Comparison of ENCODE assay signal across 25 mouse cellular contexts in the genomic region with DNA sequence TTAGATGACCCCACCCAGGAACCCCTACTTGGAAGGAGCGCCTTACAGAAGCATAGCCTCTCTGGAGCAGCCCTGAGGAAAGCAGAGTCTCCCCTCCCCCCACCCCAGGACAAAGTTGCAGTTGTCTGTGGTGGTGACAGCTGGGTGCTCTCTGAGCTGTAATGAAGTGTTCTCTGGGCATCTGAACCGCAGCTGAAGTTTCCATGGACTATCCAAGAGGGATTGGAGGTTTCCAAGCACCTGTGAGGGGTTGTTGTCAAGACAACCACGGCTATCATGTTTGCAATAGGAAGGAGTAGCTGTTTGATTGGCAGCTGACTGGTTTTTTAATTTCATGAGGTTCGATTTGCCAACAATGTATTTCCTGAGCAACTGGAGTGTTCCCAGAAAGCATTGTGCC. TPM values are rescaled to one million over a fixed set of nuclear protein-coding genes. Genes with fewer than 3 reads are reported as not detected.
DNase-seq lines count a peak whose midpoint lies in the region; ATAC-seq and TF ChIP-seq lines count a peak whose summit lies in the region.
"Had no signal": no experiment of that assay in that cellular context is flagged by ENCODE, and none has a peak within 500 bp of the region (broad histone marks: within the 10 kb centered on the region; RNA-seq: fewer than 3 reads in every experiment).

No protein-coding gene starts in this region.

- no peak for TF ChIP-seq CTCF in intestine, postnatal 0 days (IDR thresholded peaks at IDR 0.05; ENCODE audit: low read depth)

- no peaks in the 10 kb centered on the region for H3K27me3 ChIP-seq in intestine, postnatal 0 days (replicated peaks; ENCODE audit: control insufficient read depth, insufficient read depth, low read length)
- 0 out of 2 replicates have a peak, but pooled peaks cover 3% of the 10 kb centered on the region for H3K27me3 ChIP-seq in intestine, embryonic 15.5 days (replicated peaks)
- no peaks in the 10 kb centered on the region for H3K27me3 ChIP-seq in myocyte (ENCODE audit: control insufficient read depth, insufficient read depth, insufficient read length)
- H3K27me3 ChIP-seq: embryonic facial prominence, embryonic 15.5 days; lung, embryonic 15.5 days; Patski had no signal

- H3K36me3 ChIP-seq in intestine, postnatal 0 days (ENCODE audit: control insufficient read depth, insufficient read depth) = no peaks in the 10 kb centered on the region
- no peaks in the 10 kb centered on the region for H3K36me3 ChIP-seq in intestine, embryonic 15.5 days
- H3K36me3 ChIP-seq in myocyte (ENCODE audit: control insufficient read depth, insufficient read depth) = no peaks in the 10 kb centered on the region
- H3K36me3 ChIP-seq: embryonic facial prominence, embryonic 15.5 days; forebrain, embryonic 12.5 days; lung, embryonic 15.5 days had no signal

- DNase-seq in ES-CJ7 (ENCODE audit: low read depth, low spot score) = peak; percentile 38
- peak; percentile 12 for DNase-seq in adipocyte (ENCODE audit: low spot score)
- no peak for DNase-seq in adrenal gland, adult 2 months
- no peak for DNase-seq in urinary bladder, adult 2 months (ENCODE audit: low spot score)
- DNase-seq: adrenal gland, adult 8-10 months; cerebellum, adult 9-11 months; heart, postnatal 4 days; kidney, postnatal 14 days; right cerebral cortex, postnatal 4 days had no signal

- no peak for TF ChIP-seq POLR2A in myocyte (IDR thresholded peaks at IDR 0.05; ENCODE audit: insufficient read length, low read depth)

- H3K9me3 ChIP-seq in intestine, postnatal 0 days (ENCODE audit: control insufficient read depth) = no peaks in the 10 kb centered on the region
- H3K9me3 ChIP-seq in intestine, embryonic 15.5 days = no peaks in the 10 kb centered on the region
- H3K9me3 ChIP-seq: embryonic facial prominence, embryonic 15.5 days; forebrain, embryonic 12.5 days; lung, embryonic 15.5 days had no signal

- no peaks in the 10 kb centered on the region for H3K4me1 ChIP-seq in intestine, postnatal 0 days (replicated peaks; ENCODE audit: control insufficient read depth, insufficient read depth, low read length)
- H3K4me1 ChIP-seq in intestine, embryonic 15.5 days (replicated peaks) = peaks cover 4% of the 10 kb centered on the region

- no peak overlapping the region for H3K4me3 ChIP-seq in intestine, postnatal 0 days (ENCODE audit: low read depth, low read length)
- no peak overlapping the region for H3K4me3 ChIP-seq in intestine, embryonic 15.5 days (replicated peaks)
- H3K4me3 ChIP-seq in myocyte = no peak overlapping the region
- H3K4me3 ChIP-seq: embryonic facial prominence, embryonic 15.5 days; forebrain, embryonic 12.5 days; lung, embryonic 15.5 days had no signal

- 19% methylated on average over 4 of the region's 4 CpGs for WGBS in intestine, postnatal 0 days
- 33% methylated on average over 4 of the region's 4 CpGs for WGBS in intestine, embryonic 15.5 days

- 0 out of 2 replicates have a peak overlapping the region, but pooled peaks have one; percentile 10 for H3K4me2 ChIP-seq in intestine, postnatal 0 days (replicated peaks; ENCODE audit: low read depth)
- H3K4me2 ChIP-seq in intestine, embryonic 15.5 days (replicated peaks) = no peak overlapping the region
- H3K4me2 ChIP-seq in myocyte (ENCODE audit: low read depth) = peak overlapping the region; percentile 68
- H3K4me2 ChIP-seq: embryonic facial prominence, embryonic 15.5 days; forebrain, embryonic 12.5 days; heart, embryonic 11.5 days; lung, embryonic 15.5 days had no signal

- H3K79me2 ChIP-seq in myocyte (ENCODE audit: control insufficient read depth, insufficient read depth) = no peaks in the 10 kb centered on the region

- H3ac ChIP-seq in myocyte (ENCODE audit: control insufficient read depth, insufficient read length) = no peak overlapping the region

- no peak for ATAC-seq in intestine, postnatal 0 days
- no peak for ATAC-seq in intestine, embryonic 15.5 days
- ATAC-seq: CD4-positive, CD25-positive, alpha-beta regulatory T cell, adult 4 months; intestine, embryonic 16.5 days; Patski had no signal

- H3K9ac ChIP-seq in intestine, postnatal 0 days (ENCODE audit: low read depth, low read length) = no peak overlapping the region
- H3K9ac ChIP-seq in intestine, embryonic 15.5 days = no peak overlapping the region
- H3K9ac ChIP-seq: embryonic facial prominence, embryonic 15.5 days; forebrain, embryonic 12.5 days; lung, embryonic 15.5 days had no signal

- H3K27ac ChIP-seq in intestine, postnatal 0 days (ENCODE audit: low read depth, low read length) = no peak overlapping the region
- no peak overlapping the region for H3K27ac ChIP-seq in intestine, embryonic 15.5 days
- H3K27ac ChIP-seq: embryonic facial prominence, embryonic 15.5 days; forebrain, embryonic 12.5 days; lung, embryonic 15.5 days had no signal

TF ChIP-seq in myocyte, 11 proteins besides CTCF, POLR2A, EP300 and RAD21:
- TF ChIP-seq MYOG (IDR thresholded peaks at IDR 0.05; ENCODE audit: control insufficient read depth in 1 of 3, insufficient read depth in 1 of 3, insufficient read length in 2 of 3, low read depth in 2 of 3) (peak; percentile 77 to 98 (median 98)), POLR2AphosphoS2 (IDR thresholded peaks at IDR 0.05; ENCODE audit: insufficient read length, low read depth) (no peak), MAX (IDR thresholded peaks at IDR 0.05; ENCODE audit: low read depth) (no peak), SRF (IDR thresholded peaks at IDR 0.05; ENCODE audit: control insufficient read depth, insufficient read length, low read depth) (no peak), CEBPB (IDR thresholded peaks at IDR 0.05; ENCODE audit: insufficient read depth, poor library complexity, severe bottlenecking) (no peak), TCF3 (IDR thresholded peaks at IDR 0.05; ENCODE audit: insufficient read length, low read depth) (peak; percentile 78), MYOD1 (IDR thresholded peaks at IDR 0.05; ENCODE audit: control insufficient read depth in 1 of 3, insufficient read length in 2 of 3, low read depth in 2 of 3) (peak; percentile 88 to 96 (median 91)), TCF12 (IDR thresholded peaks at IDR 0.05; ENCODE audit: insufficient read depth, poor library complexity, severe bottlenecking) (peak; percentile 96)

RNA-seq across cellular contexts. Expression of a gene that starts 4.1 kb away (rescaled TPM):
- 0.35 and 0.44 TPM in 2 replicates for polyA plus RNA-seq in intestine, postnatal 0 days (2015; fragmentation: Nextera tagmentation; extraction: Ambion mirVana)
- polyA plus RNA-seq in intestine, embryonic 15.5 days (2015; fragmentation: Nextera tagmentation; extraction: Ambion mirVana) = 1.0 TPM in 2 replicates
- polyA plus RNA-seq in myocyte (2012; fragmentation: generic; extraction: Trizol) = 0.70 TPM
- total RNA-seq in adrenal gland, adult 2 months (2021) = 10 to 100 TPM in 1 of 2 experiments, 1 to 10 TPM in 1; 4.7 to 15.2 TPM
- polyA plus RNA-seq in adrenal gland, adult 2 months (2012; rRNA removed) = 2.7 and 5.0 TPM in 2 replicates
- polyA plus RNA-seq in urinary bladder, adult 2 months (2012; rRNA removed) = 2.7 and 3.0 TPM in 2 replicates

RNA-seq across cellular contexts. Expression of a gene that starts 12.3 kb away (rescaled TPM):
- not detected in 2 replicates for polyA plus RNA-seq in intestine, postnatal 0 days (2015; fragmentation: Nextera tagmentation; extraction: Ambion mirVana)
- polyA plus RNA-seq in intestine, embryonic 15.5 days (2015; fragmentation: Nextera tagmentation; extraction: Ambion mirVana) = not detected in 2 replicates
- polyA plus RNA-seq in myocyte (2012; fragmentation: generic; extraction: Trizol) = not detected
- not detected for total RNA-seq in adrenal gland, adult 2 months (2021)
- polyA plus RNA-seq in adrenal gland, adult 2 months (2012; rRNA removed) = not detected in 2 replicates
- polyA plus RNA-seq in urinary bladder, adult 2 months (2012; rRNA removed) = 0.07 TPM in 1 of 2 replicates, not detected in the other
- total RNA-seq: adrenal gland, adult 8-10 months; gastrocnemius, adult 18-20 months; heart, postnatal 4 days; layer of hippocampus, postnatal 10 days; left cerebral cortex, postnatal 25 days; megakaryocyte, adult 5-6 weeks had no signal
- polyA plus RNA-seq: heart, embryonic 11.5 days; intestine, embryonic 16.5 days; lung, embryonic 15.5 days; neural tube, embryonic 11.5 days; stomach, embryonic 16.5 days had no signal

RNA-seq across cellular contexts. Expression of a gene that starts 29.2 kb away (rescaled TPM):
- 34.0 and 35.4 TPM in 2 replicates for polyA plus RNA-seq in intestine, postnatal 0 days (2015; fragmentation: Nextera tagmentation; extraction: Ambion mirVana)
- 38.4 and 42.6 TPM in 2 replicates for polyA plus RNA-seq in intestine, embryonic 15.5 days (2015; fragmentation: Nextera tagmentation; extraction: Ambion mirVana)
- polyA plus RNA-seq in myocyte (2012; fragmentation: generic; extraction: Trizol) = 31.2 TPM
- total RNA-seq in adrenal gland, adult 2 months (2021) = 100 to 1,000 TPM in 1 of 2 experiments, 10 to 100 TPM in 1; 75.7 to 106 TPM
- polyA plus RNA-seq in adrenal gland, adult 2 months (2012; rRNA removed) = 91.3 and 122 TPM in 2 replicates
- 54.1 and 60.6 TPM in 2 replicates for polyA plus RNA-seq in urinary bladder, adult 2 months (2012; rRNA removed)

RNA-seq across cellular contexts. Expression of a gene that starts 41.4 kb away (rescaled TPM):
- polyA plus RNA-seq in intestine, postnatal 0 days (2015; fragmentation: Nextera tagmentation; extraction: Ambion mirVana) = 2.2 and 2.7 TPM in 2 replicates
- polyA plus RNA-seq in intestine, embryonic 15.5 days (2015; fragmentation: Nextera tagmentation; extraction: Ambion mirVana) = 4.2 and 5.1 TPM in 2 replicates
- polyA plus RNA-seq in myocyte (2012; fragmentation: generic; extraction: Trizol) = 1.7 TPM
- total RNA-seq in adrenal gland, adult 2 months (2021) = 10 to 100 TPM; 11.7 to 19.7 TPM
- 3.2 and 4.1 TPM in 2 replicates for polyA plus RNA-seq in adrenal gland, adult 2 months (2012; rRNA removed)
- polyA plus RNA-seq in urinary bladder, adult 2 months (2012; rRNA removed) = 7.3 and 7.8 TPM in 2 replicates

RNA-seq across cellular contexts. Expression of a gene that starts 41.5 kb away (rescaled TPM):
- polyA plus RNA-seq in intestine, postnatal 0 days (2015; fragmentation: Nextera tagmentation; extraction: Ambion mirVana) = 0.72 and 1.2 TPM in 2 replicates
- polyA plus RNA-seq in intestine, embryonic 15.5 days (2015; fragmentation: Nextera tagmentation; extraction: Ambion mirVana) = 1.2 and 1.6 TPM in 2 replicates
- polyA plus RNA-seq in myocyte (2012; fragmentation: generic; extraction: Trizol) = 0.18 TPM
- total RNA-seq in adrenal gland, adult 2 months (2021) = under 1 TPM in 1 of 2 experiments, not detected in 1; 0.52 TPM
- polyA plus RNA-seq in adrenal gland, adult 2 months (2012; rRNA removed) = not detected in 2 replicates
- polyA plus RNA-seq in urinary bladder, adult 2 months (2012; rRNA removed) = 0.25 and 0.62 TPM in 2 replicates
- total RNA-seq: gastrocnemius, adult 18-20 months had no signal
- polyA plus RNA-seq: neural tube, embryonic 11.5 days had no signal

Comparison
In these comparisons a context has a peak if more than half of its experiments do, and no peak if none do; other contexts are left out.
1. DNase-seq: peak in ES-CJ7 (single experiment) and adipocyte (single experiment); none in adrenal gland, adult 2 months (single experiment) and urinary bladder, adult 2 months (single experiment).